Mouse (Mus musculus) liver, postnatal 0 days (tissue): ENCODE results near the gene Ccdc57. TPM values are rescaled to one million over a fixed set of nuclear protein-coding genes. Genes with fewer than 3 reads are reported as not detected.

Experiments used
- ATAC-seq: fragments of 200-750 bp; cut with Nextera tagmentation; 2 replicates; pipeline ENCODE4 v1.8.0; 2017; ENCODE audit warnings: mild to moderate bottlenecking, moderate library complexity
- DNase-seq: peaks from one replicate; pipeline ENCODE4 v3.0.0-alpha.2; 2016
- H3K27ac ChIP-seq: fragments of 300-500 bp; sonication (generic); 2 replicates; pipeline ENCODE4 v1.5.1; 2014; ENCODE audit warnings: antibody characterized with exemption, moderate library complexity, mild to moderate bottlenecking, low read depth
- H3K27me3 ChIP-seq: fragments of 300-500 bp; sonication (generic); 2 replicates; pipeline ENCODE4 v1.6.1; 2014; ENCODE audit warnings: low read length, control low read depth, mixed read lengths; ENCODE audit not compliant: insufficient read depth
- H3K36me3 ChIP-seq: fragments of 300-500 bp; sonication (generic); replicated peaks from 2 replicates; pipeline ENCODE4 v1.6.1; 2014; ENCODE audit warnings: mild to moderate bottlenecking, control low read depth, low read length, moderate library complexity, mixed read lengths; ENCODE audit not compliant: insufficient read depth
- H3K4me1 ChIP-seq: fragments of 300-500 bp; sonication (generic); 2 replicates; pipeline ENCODE4 v1.6.1; 2014; ENCODE audit warnings: antibody characterized with exemption, mild to moderate bottlenecking, control low read depth; ENCODE audit not compliant: insufficient read depth
- H3K4me2 ChIP-seq: fragments of 300-500 bp; sonication (generic); 2 replicates; pipeline ENCODE4 v1.6.1; 2014; ENCODE audit warnings: low read depth, mild to moderate bottlenecking, low read length, moderate library complexity, mixed read lengths
- H3K4me3 ChIP-seq: fragments of 300-500 bp; sonication (generic); 2 replicates; pipeline ENCODE4 v1.5.1; 2014; ENCODE audit warnings: low read depth, low read length
- H3K9ac ChIP-seq: fragments of 300-500 bp; sonication (generic); replicated peaks from 2 replicates; pipeline ENCODE4 v1.6.1; 2014; ENCODE audit warnings: mild to moderate bottlenecking, moderate library complexity
- H3K9me3 ChIP-seq: fragments of 300-500 bp; sonication (generic); 2 replicates; pipeline ENCODE4 v1.6.1; 2016; ENCODE audit warnings: mild to moderate bottlenecking, control low read depth, low read length, mixed read lengths
- CTCF ChIP-seq: sonication (generic); IDR thresholded peaks from 2 replicates; pipeline ENCODE4 v1.5.1; 2016; ENCODE audit warnings: antibody characterized with exemption, low read depth
- EP300 ChIP-seq: IDR thresholded peaks from 2 replicates; pipeline ENCODE4 v1.6.1; 2016; ENCODE audit warnings: antibody characterized with exemption, low read depth, mild to moderate bottlenecking
- WGBS: fragments of 180-500 bp; shearing (Covaris S2); extraction: QIAGEN DNeasy Blood & Tissue Kit; methylation state at CpG from one replicate; pipeline ENCODE4 v1.1.7; 2014; ENCODE audit not compliant: insufficient replicate concordance; 5-methylcytosine and 5-hydroxymethylcytosine counted together
- polyA plus RNA-seq: library from polyadenylated mRNA; unstranded; fragments of >200 nt; fragmentation: Nextera tagmentation; extraction: Ambion mirVana; gene quantifications from 2 replicates; pipeline ENCODE4 v1.2.1, GENCODE M21; 2015

Gene Ccdc57
- polyA plus RNA-seq, 1 experiment from 2014 or later, result 1.4 TPM

DNA sequence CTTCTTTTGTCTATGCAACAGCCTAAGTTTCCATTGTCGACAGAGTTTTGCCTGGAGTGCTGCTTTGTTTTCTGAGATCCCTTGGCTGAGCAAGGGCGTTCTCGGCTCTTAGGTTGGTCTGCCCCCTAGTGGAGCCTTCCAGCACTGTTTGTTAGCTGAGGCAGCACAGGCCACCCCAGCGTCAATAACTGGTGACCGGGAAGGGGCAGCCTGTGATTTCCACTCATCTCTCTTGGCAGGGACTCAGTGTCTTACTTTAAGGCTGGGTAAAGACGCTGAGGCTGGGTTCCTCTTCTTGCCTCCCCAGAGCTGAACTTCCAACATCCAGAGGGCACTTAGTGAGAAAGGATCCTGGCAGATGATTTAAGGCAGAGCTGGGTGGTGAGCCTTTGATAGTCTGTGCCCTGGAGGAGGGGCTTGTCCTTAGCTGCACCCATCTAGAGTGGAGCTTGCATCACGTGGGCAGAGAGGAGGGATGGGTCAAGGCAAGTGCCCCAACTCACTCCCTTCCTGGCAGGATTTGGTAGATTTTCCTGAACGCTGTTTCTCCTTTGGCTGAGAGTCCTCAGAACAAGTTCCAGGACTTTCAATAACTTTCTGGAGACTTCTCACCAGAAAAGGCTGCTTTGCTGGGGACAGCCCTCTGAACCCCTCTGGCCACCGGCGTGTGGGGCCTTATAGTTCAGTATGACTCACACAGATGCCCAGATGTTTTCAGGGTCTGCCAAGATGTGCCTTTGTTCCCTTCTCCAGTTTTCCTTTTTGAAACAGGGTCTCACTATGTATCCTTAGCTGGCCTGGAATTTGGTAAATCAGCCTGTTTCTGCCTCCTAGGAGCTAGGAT, 132.4 kb downstream of the Ccdc57 start:
- Histone ChIP-seq H3K9ac (no peak overlapping the region; the same call in 1 of the 2 replicates), H3K4me1 (peaks cover 7% of the 10 kb centered on the region), H3K36me3 (no peaks in the 10 kb centered on the region), H3K9me3 (no peaks in the 10 kb centered on the region), H3K4me2 (peak overlapping the region; percentile 28), H3K27ac (no peak overlapping the region), H3K4me3 (no peak overlapping the region), H3K27me3 (no peaks in the 10 kb centered on the region)
- ATAC-seq (peak; percentile 59), DNase-seq (peak; percentile 88)
- WGBS, result 15% methylated on average over 10 of the region's 10 CpGs
- TF ChIP-seq CTCF, result peak; percentile 94
- no peak for TF ChIP-seq EP300

DNA sequence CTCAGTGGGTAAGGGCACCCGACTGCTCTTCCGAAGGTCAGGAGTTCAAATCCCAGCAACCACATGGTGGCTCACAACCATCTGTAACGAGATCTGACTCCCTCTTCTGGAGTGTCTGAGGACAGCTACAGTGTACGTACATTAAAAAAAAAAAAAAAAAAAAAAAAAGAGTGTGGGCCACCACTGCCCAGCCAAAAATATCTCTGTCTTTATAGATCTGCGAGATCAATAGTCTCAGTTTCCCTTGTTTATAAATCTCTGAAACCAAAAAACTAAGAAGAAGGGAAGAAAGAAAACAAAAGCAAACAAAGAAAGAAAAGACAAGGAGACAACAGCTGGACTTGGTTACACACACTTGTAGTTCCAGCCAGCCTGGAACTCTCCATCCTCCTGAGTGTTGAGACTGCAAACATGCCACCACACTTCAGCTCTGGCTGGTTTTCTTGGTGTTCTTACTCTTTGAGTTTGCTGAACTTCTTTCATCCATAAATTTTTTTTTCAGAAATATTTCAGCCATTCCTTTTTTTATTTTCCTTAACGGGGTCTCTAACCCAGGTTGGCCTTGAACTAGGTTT, 133.3 kb downstream of the Ccdc57 start:
- H3K4me2 ChIP-seq, result no peak overlapping the region
- H3K27ac ChIP-seq, result no peak overlapping the region
- no peaks in the 10 kb centered on the region for H3K27me3 ChIP-seq
- TF ChIP-seq CTCF (no peak), EP300 (no peak)
- H3K9ac ChIP-seq, result no peak overlapping the region
- H3K4me3 ChIP-seq, result no peak overlapping the region
- peaks cover 13% of the 10 kb centered on the region for H3K4me1 ChIP-seq
- H3K9me3 ChIP-seq, result no peaks in the 10 kb centered on the region
- no peak for DNase-seq
- H3K36me3 ChIP-seq, result no peaks in the 10 kb centered on the region
- WGBS, result 49% methylated on average over 6 of the region's 6 CpGs
- ATAC-seq, result no peak

DNA sequence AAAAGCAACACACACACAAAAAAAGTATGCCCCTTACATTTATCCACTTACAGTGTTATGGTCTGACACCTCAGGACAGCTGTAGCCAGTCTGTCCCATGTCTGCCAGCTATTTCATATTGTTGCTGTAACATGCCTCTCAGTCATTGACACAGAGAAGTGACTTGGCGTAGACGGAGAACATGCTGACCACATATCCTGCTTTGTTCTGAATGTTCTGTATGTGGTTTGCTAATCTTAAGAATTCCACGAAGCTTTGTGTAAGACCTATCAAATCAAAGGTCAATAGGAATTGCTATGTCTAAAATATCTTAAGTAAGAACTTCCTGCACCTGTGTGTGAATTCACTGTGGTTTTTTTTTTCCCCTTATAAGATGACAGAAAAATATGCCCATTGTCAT, 134.4 kb downstream of the Ccdc57 start:
- no peak for TF ChIP-seq EP300
- no peak for TF ChIP-seq CTCF
- no peak overlapping the region for H3K4me2 ChIP-seq
- H3K9me3 ChIP-seq, result no peaks in the 10 kb centered on the region
- H3K27me3 ChIP-seq, result no peaks in the 10 kb centered on the region
- no peak overlapping the region for H3K9ac ChIP-seq
- H3K4me3 ChIP-seq, result no peak overlapping the region
- H3K36me3 ChIP-seq, result peaks cover 11% of the 10 kb centered on the region
- DNase-seq, result no peak
- no peak overlapping the region for H3K27ac ChIP-seq
- no peak for ATAC-seq
- 39% methylated on average over 3 of the region's 3 CpGs for WGBS
- H3K4me1 ChIP-seq, result peaks cover 13% of the 10 kb centered on the region

DNA sequence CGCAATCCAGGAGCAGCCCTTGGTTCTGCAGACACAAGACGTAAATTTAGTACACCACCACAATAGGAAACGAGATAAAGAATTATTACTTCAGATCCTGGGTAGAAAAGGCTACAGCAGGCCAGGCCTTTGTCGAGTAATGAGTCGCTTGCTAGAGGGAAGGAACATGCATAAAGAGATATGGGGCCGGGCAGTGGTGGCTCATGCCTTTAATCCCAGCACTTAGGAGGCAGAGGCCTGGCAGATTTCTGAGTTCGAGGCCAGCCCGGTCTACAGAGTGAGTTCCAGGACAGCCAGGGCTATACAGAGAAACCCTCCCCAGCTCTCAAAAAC, 136.1 kb downstream of the Ccdc57 start:
- Histone ChIP-seq H3K36me3 (peaks cover 27% of the 10 kb centered on the region), H3K4me2 (peak overlapping the region; percentile 97), H3K4me1 (peaks cover 13% of the 10 kb centered on the region), H3K9ac (peak overlapping the region; percentile 99), H3K9me3 (no peaks in the 10 kb centered on the region), H3K27me3 (no peaks in the 10 kb centered on the region), H3K4me3 (peak overlapping the region; percentile 97), H3K27ac (peak overlapping the region; percentile 73)
- no peak for TF ChIP-seq EP300
- no peak for TF ChIP-seq CTCF
- 29% methylated on average over 8 of the region's 8 CpGs for WGBS
- ATAC-seq (peak; percentile 16), DNase-seq (no peak)

GRCm38 (mm10) chr11:120795756-120796613, 136.7 kb downstream of the Ccdc57 start, which contains the start of gene Dus1l:
Gene Dus1l (minus strand): TSS chr11:120796403.
- no peaks in the 10 kb centered on the region for H3K9me3 ChIP-seq
- peak within 1 kb of the TSS; percentile 97 for H3K4me2 ChIP-seq
- 1% methylated on average over 59 of the region's 59 CpGs for WGBS
- peaks cover 33% of the 10 kb centered on the region for H3K36me3 ChIP-seq
- H3K9ac ChIP-seq, result peak within 1 kb of the TSS; percentile 99
- ATAC-seq (peak; percentile 88), DNase-seq (peak; percentile 97)
- peaks cover 13% of the 10 kb centered on the region for H3K4me1 ChIP-seq
- H3K27ac ChIP-seq, result peak within 1 kb of the TSS; percentile 73
- no peaks in the 10 kb centered on the region for H3K27me3 ChIP-seq
- TF ChIP-seq EP300 (peak; percentile 63; the same call in 1 of the 2 replicates), CTCF (no peak)
- H3K4me3 ChIP-seq, result peak within 1 kb of the TSS; percentile 97

GRCm38 (mm10) chr11:120792652-120793051, 140.0 kb downstream of the Ccdc57 start:
- H3K27ac ChIP-seq, result no peak overlapping the region
- no peak overlapping the region for H3K4me2 ChIP-seq
- peaks cover 10% of the 10 kb centered on the region for H3K4me1 ChIP-seq
- H3K9ac ChIP-seq, result no peak overlapping the region
- WGBS, result 91% methylated on average over 9 of the region's 9 CpGs
- DNase-seq, result no peak
- no peak for ATAC-seq
- no peaks in the 10 kb centered on the region for H3K27me3 ChIP-seq
- peaks cover 58% of the 10 kb centered on the region for H3K36me3 ChIP-seq
- no peaks in the 10 kb centered on the region for H3K9me3 ChIP-seq
- TF ChIP-seq EP300 (no peak), CTCF (no peak)
- H3K4me3 ChIP-seq, result no peak overlapping the region
